8 mouse cellular contexts compared by ENCODE assay signal in genomic region chr17:44778141-44778540, GRCm38 (mm10). TPM values are rescaled to one million over a fixed set of nuclear protein-coding genes. Genes with fewer than 3 reads are reported as not detected.
DNase-seq lines count a peak whose midpoint lies in the region; ATAC-seq and TF ChIP-seq lines count a peak whose summit lies in the region.

No protein-coding gene starts in this region.

- TF ChIP-seq POLR2A in lung, adult 2 months (IDR thresholded peaks at IDR 0.05; ENCODE audit: borderline replicate concordance, extremely low read depth, low read depth, low read length) = no peak

- H3K36me3 ChIP-seq in heart, embryonic 14.5 days (ENCODE audit: control insufficient read depth, insufficient read depth, low read length) = no peaks in the 10 kb centered on the region
- H3K36me3 ChIP-seq in hindbrain, embryonic 12.5 days = no peaks in the 10 kb centered on the region
- no peaks in the 10 kb centered on the region for H3K36me3 ChIP-seq in midbrain, embryonic 13.5 days

- H3K27me3 ChIP-seq in heart, embryonic 14.5 days (ENCODE audit: control insufficient read depth, insufficient read depth, low read length) = no peaks in the 10 kb centered on the region
- H3K27me3 ChIP-seq in hindbrain, embryonic 12.5 days = no peaks in the 10 kb centered on the region
- no peaks in the 10 kb centered on the region for H3K27me3 ChIP-seq in midbrain, embryonic 13.5 days

- H3K4me1 ChIP-seq in heart, embryonic 14.5 days (ENCODE audit: control insufficient read depth in 2 of 2, insufficient read depth in 2 of 2, low read length in 2 of 2) = peaks cover 0 to 7% of the 10 kb centered on the region in 2 experiments; a peak in 2 of 4 replicates
- H3K4me1 ChIP-seq in hindbrain, embryonic 12.5 days = peaks cover 7% of the 10 kb centered on the region
- peaks cover 8% of the 10 kb centered on the region for H3K4me1 ChIP-seq in midbrain, embryonic 13.5 days (replicated peaks)
- peaks cover 2% of the 10 kb centered on the region; the same call in 1 of the 2 replicates for H3K4me1 ChIP-seq in lung, adult 2 months (ENCODE audit: control insufficient read depth, insufficient read depth, low read length)

- peak overlapping the region; percentile 92 for H3K9ac ChIP-seq in heart, embryonic 14.5 days (ENCODE audit: low read length)
- H3K9ac ChIP-seq in hindbrain, embryonic 12.5 days = no peak overlapping the region
- H3K9ac ChIP-seq in midbrain, embryonic 13.5 days (replicated peaks) = peak overlapping the region; percentile 87; the same call in 1 of the 2 replicates

- H3K4me3 ChIP-seq in heart, embryonic 14.5 days (ENCODE audit: control insufficient read depth in 1 of 2, insufficient read depth in 1 of 2, low read depth in 1 of 2, low read length in 2 of 2) = peak overlapping the region in 1 of 2 experiments; percentile 72; a peak in 2 of 4 replicates
- peak overlapping the region; percentile 77; the same call in 1 of the 2 replicates for H3K4me3 ChIP-seq in hindbrain, embryonic 12.5 days
- peak overlapping the region; percentile 77 for H3K4me3 ChIP-seq in midbrain, embryonic 13.5 days (replicated peaks)
- H3K4me3 ChIP-seq in lung, adult 2 months (replicated peaks; ENCODE audit: extremely low read depth, low read depth, low read length) = no peak overlapping the region

- intact Hi-C loops in heart, postnatal 25 days (cut with DNase I) = no loop called here

- ATAC-seq in heart, embryonic 14.5 days (ENCODE audit: insufficient number of reproducible peaks, insufficient read depth, low FRiP score, low read depth) = no peak
- no peak for ATAC-seq in hindbrain, embryonic 12.5 days (ENCODE audit: low FRiP score)
- no peak for ATAC-seq in midbrain, embryonic 13.5 days

- DNase-seq in heart, postnatal 25 days (ENCODE audit: low spot score) = no peak
- peak; percentile 12 for DNase-seq in MN1 (ENCODE audit: low spot score)
- DNase-seq in right cerebral cortex, adult 2 months (ENCODE audit: low spot score in 2 of 2) = no peak
- no peak for DNase-seq in adrenal gland, postnatal 36 days
- no peak for DNase-seq in lung, adult 2 months

- TF ChIP-seq CTCF in lung, adult 2 months (IDR thresholded peaks at IDR 0.05; ENCODE audit: insufficient read depth, low read length) = no peak

- no peak overlapping the region; a peak in 1 of 4 replicates for H3K27ac ChIP-seq in heart, embryonic 14.5 days (replicated peaks in 1 of 2; ENCODE audit: control insufficient read depth in 1 of 2, insufficient read depth in 1 of 2, low read depth in 2 of 2, low read length in 2 of 2)
- 0 out of 2 replicates have a peak overlapping the region, but pooled peaks have one; percentile 88 for H3K27ac ChIP-seq in hindbrain, embryonic 12.5 days
- no peak overlapping the region for H3K27ac ChIP-seq in midbrain, embryonic 13.5 days

- H3K9me3 ChIP-seq in heart, embryonic 14.5 days (ENCODE audit: control insufficient read depth, low read length) = no peaks in the 10 kb centered on the region
- no peaks in the 10 kb centered on the region for H3K9me3 ChIP-seq in hindbrain, embryonic 12.5 days (replicated peaks)
- no peaks in the 10 kb centered on the region for H3K9me3 ChIP-seq in midbrain, embryonic 13.5 days

- H3K4me2 ChIP-seq in heart, embryonic 14.5 days (ENCODE audit: low read length) = peak overlapping the region; percentile 74
- peak overlapping the region; percentile 76 for H3K4me2 ChIP-seq in hindbrain, embryonic 12.5 days (replicated peaks)
- H3K4me2 ChIP-seq in midbrain, embryonic 13.5 days (replicated peaks) = peak overlapping the region; percentile 67

- 73% methylated on average over 5 of the region's 5 CpGs for WGBS in heart, embryonic 14.5 days
- WGBS in hindbrain, embryonic 12.5 days = 64% methylated on average over 5 of the region's 5 CpGs
- WGBS in midbrain, embryonic 13.5 days = 63% methylated on average over 5 of the region's 5 CpGs
- WGBS in lung, adult 2 months = 70% methylated on average over 5 of the region's 5 CpGs

RNA-seq across cellular contexts. Expression of gene Supt3, which starts 1.2 kb away (rescaled TPM):
- polyA plus RNA-seq in heart, embryonic 14.5 days (2014; fragmentation: Nextera tagmentation; extraction: Ambion mirVana) = 23.5 and 23.7 TPM in 2 replicates
- 10 to 100 TPM; 11.0 to 12.0 TPM for total RNA-seq in heart, postnatal 25 days (2021)
- 26.2 and 26.9 TPM in 2 replicates for polyA plus RNA-seq in hindbrain, embryonic 12.5 days (2016; fragmentation: Nextera tagmentation; extraction: Ambion mirVana)
- 19.0 and 20.0 TPM in 2 replicates for polyA plus RNA-seq in midbrain, embryonic 13.5 days (2015; fragmentation: Nextera tagmentation; extraction: Ambion mirVana)
- total RNA-seq in adrenal gland, postnatal 36 days (2021) = 10 to 100 TPM; 24.7 to 34.0 TPM
- 1.9 and 2.9 TPM in 2 replicates for polyA plus RNA-seq in lung, adult 2 months (2012; rRNA removed)

RNA-seq across cellular contexts. Expression of gene Runx2, which starts 36.5 kb away (rescaled TPM):
- polyA plus RNA-seq in heart, embryonic 14.5 days (2014; fragmentation: Nextera tagmentation; extraction: Ambion mirVana) = 0.23 and 0.35 TPM in 2 replicates
- under 1 TPM; 0.26 to 0.48 TPM for total RNA-seq in heart, postnatal 25 days (2021)
- polyA plus RNA-seq in hindbrain, embryonic 12.5 days (2016; fragmentation: Nextera tagmentation; extraction: Ambion mirVana) = 4.6 and 7.8 TPM in 2 replicates
- 0.14 and 0.77 TPM in 2 replicates for polyA plus RNA-seq in midbrain, embryonic 13.5 days (2015; fragmentation: Nextera tagmentation; extraction: Ambion mirVana)
- total RNA-seq in adrenal gland, postnatal 36 days (2021) = 10 to 100 TPM; 24.3 to 35.2 TPM
- 5.6 and 6.7 TPM in 2 replicates for polyA plus RNA-seq in lung, adult 2 months (2012; rRNA removed)
